Mouse (Mus musculus): ENCODE results near the gene Acp7. TPM values are rescaled to one million over a fixed set of nuclear protein-coding genes. Genes with fewer than 3 reads are reported as not detected.
"Not testable (repeated sequence)": the region's sequence is repeated elsewhere in the genome, so short reads cannot be mapped to it uniquely, and the experiment has no call there.

Gene Acp7
- polyA plus RNA-seq (2014; fragmentation: Nextera tagmentation; extraction: Ambion mirVana) = not detected in 2 replicates

DNA sequence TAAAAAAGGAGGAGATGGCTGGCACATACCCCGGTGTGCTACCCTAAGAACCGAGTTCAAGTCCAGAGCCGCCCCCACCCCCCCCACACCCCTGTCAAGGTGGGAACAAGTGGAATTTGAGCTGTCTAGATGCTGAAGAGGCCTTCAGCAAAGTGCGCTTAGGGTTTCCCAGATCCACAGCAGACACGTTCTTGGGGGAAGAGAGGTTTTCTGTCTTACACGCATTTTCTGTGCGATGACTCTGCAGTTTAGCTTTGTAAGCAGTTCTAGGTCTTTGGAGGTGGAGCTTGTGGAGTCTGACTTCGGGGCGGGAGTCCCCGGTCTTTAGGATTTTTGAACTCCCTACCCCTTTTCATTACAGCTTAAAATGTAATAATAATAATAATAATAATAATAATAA is at the start of gene Acp7:
TSS of gene Acp7 (minus strand) at position 260 of the 400 bp plus-strand sequence.
- Histone ChIP-seq H3K4me3 (ENCODE audit: low read depth, low read length) (peak within 1 kb of the TSS; percentile 12), H3K9me3 (replicated peaks; ENCODE audit: control insufficient read depth, low read length) (no peaks in the 10 kb centered on the region), H3K9ac (ENCODE audit: low read length) (0 out of 2 replicates have a peak within 1 kb of the TSS, but pooled peaks have one; percentile 35), H3K36me3 (ENCODE audit: control insufficient read depth, insufficient read depth, low read length) (no peaks in the 10 kb centered on the region), H3K27me3 (replicated peaks; ENCODE audit: control insufficient read depth, insufficient read depth, low read length) (peaks cover 30% of the 10 kb centered on the region), H3K4me1 (ENCODE audit: control insufficient read depth, insufficient read depth, low read length) (no peaks in the 10 kb centered on the region), H3K4me2 (ENCODE audit: low read length) (peak within 1 kb of the TSS; percentile 34), H3K27ac (ENCODE audit: low read depth, low read length) (no peak within 1 kb of the TSS)
- ATAC-seq (no peak), DNase-seq (ENCODE audit: low spot score) (no peak)
- WGBS = 36% methylated on average over 10 of the region's 10 CpGs

DNA sequence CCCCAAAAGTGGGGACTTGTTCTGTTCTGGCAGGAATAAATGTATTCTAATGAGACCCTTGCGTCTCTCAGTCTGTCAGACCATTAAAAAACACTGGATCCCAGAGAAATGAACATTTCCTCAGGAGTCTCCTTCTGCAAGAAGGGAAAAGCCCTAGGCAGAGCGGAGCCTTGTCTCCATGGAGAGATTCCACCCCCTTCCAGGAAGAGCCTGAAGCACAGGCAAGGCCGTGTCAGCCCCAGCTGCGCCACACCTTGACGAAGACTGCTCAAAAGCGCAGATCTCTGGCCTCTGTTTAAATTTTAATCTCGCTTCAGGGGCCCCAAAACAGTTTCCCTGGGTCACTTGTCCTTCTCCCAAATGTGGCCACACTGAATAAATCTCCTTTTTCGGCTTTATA is 46.5 kb upstream of the Acp7 start:
- DNase-seq (ENCODE audit: low spot score) = no peak
- 93% methylated on average over 8 of the region's 8 CpGs for WGBS
- Histone ChIP-seq H3K9ac (ENCODE audit: low read length) (no peak overlapping the region), H3K27ac (ENCODE audit: low read depth, low read length) (no peak overlapping the region), H3K9me3 (replicated peaks; ENCODE audit: control insufficient read depth, low read length) (no peaks in the 10 kb centered on the region), H3K4me1 (ENCODE audit: control insufficient read depth, insufficient read depth, low read length) (no peaks in the 10 kb centered on the region), H3K27me3 (replicated peaks; ENCODE audit: control insufficient read depth, insufficient read depth, low read length) (no peaks in the 10 kb centered on the region), H3K36me3 (ENCODE audit: control insufficient read depth, insufficient read depth, low read length) (no peaks in the 10 kb centered on the region), H3K4me3 (ENCODE audit: low read depth, low read length) (no peak overlapping the region), H3K4me2 (ENCODE audit: low read length) (no peak overlapping the region)
- no peak for ATAC-seq

DNA sequence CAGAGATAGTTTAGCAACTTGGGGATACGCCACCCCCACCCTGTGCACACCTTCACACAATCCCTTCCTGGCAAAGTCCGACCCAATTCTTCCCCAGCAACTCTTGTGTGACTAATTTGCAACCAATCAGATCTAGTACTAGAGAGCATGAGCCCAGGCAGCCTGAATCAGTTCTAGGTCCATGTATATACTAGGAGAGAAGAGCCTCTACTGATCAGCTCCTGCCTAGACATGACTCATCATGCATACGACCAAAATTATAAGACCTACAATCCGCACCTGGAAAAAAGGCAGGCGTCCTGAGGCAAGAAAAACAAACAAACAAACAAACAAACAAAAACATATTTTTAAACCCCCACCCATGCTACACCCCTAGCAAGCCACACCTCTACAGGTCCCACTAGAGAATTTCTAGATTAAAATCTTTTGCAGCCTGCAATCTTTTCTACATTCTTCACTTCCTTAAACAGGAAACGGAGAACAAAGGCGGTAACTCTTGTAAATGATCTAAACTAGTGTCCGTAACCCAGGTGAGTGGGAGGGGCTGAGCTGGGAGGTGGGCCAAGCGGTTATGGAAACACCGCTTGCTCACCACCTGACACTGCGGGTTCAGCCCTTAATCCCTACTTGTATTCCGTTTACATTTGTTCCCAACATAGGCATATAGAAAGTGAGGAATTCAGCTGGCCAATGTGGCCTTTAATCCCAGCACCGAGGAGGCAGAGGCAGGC is 45.8 kb upstream of the Acp7 start:
- Histone ChIP-seq H3K27me3 (replicated peaks; ENCODE audit: control insufficient read depth, insufficient read depth, low read length) (no peaks in the 10 kb centered on the region), H3K9me3 (replicated peaks; ENCODE audit: control insufficient read depth, low read length) (no peaks in the 10 kb centered on the region), H3K9ac (ENCODE audit: low read length) (no peak overlapping the region), H3K4me1 (ENCODE audit: control insufficient read depth, insufficient read depth, low read length) (no peaks in the 10 kb centered on the region), H3K36me3 (ENCODE audit: control insufficient read depth, insufficient read depth, low read length) (no peaks in the 10 kb centered on the region), H3K4me2 (ENCODE audit: low read length) (no peak overlapping the region), H3K27ac (ENCODE audit: low read depth, low read length) (no peak overlapping the region), H3K4me3 (ENCODE audit: low read depth, low read length) (no peak overlapping the region)
- DNase-seq (ENCODE audit: low spot score) (no peak), ATAC-seq (no peak)
- 90% methylated on average over 13 of the region's 13 CpGs for whole genome bisulfite sequencing

DNA sequence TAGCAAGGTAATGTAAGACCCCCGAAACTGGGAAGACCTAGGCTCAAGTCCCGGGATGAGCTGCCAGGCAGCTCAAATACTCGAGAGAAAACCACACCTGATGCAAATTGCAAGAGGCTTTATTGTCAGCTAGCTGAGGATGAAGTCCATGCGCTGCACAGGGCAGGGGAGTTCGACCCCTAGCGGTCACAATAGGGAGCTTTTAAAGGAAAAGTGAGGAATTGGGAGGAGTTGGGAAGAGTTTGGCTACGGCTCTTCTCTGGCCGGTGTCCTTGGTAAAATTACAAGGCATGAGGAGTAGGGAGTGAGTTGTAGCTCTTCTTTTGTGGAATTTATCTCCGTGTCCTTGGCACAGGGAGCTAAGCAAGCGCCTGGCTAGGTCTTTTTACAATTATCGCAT is 44.6 kb upstream of the Acp7 start:
- Histone ChIP-seq H3K4me1 (ENCODE audit: control insufficient read depth, insufficient read depth, low read length) (no peaks in the 10 kb centered on the region), H3K9me3 (replicated peaks; ENCODE audit: control insufficient read depth, low read length) (no peaks in the 10 kb centered on the region), H3K27ac (ENCODE audit: low read depth, low read length) (no peak overlapping the region), H3K4me2 (ENCODE audit: low read length) (no peak overlapping the region), H3K9ac (ENCODE audit: low read length) (no peak overlapping the region), H3K27me3 (replicated peaks; ENCODE audit: control insufficient read depth, insufficient read depth, low read length) (no peaks in the 10 kb centered on the region), H3K4me3 (ENCODE audit: low read depth, low read length) (no peak overlapping the region), H3K36me3 (ENCODE audit: control insufficient read depth, insufficient read depth, low read length) (no peaks in the 10 kb centered on the region)
- 48% methylated on average over 11 of the region's 11 CpGs for WGBS
- peak; percentile 10 for DNase-seq (ENCODE audit: low spot score)
- no peak for ATAC-seq

DNA sequence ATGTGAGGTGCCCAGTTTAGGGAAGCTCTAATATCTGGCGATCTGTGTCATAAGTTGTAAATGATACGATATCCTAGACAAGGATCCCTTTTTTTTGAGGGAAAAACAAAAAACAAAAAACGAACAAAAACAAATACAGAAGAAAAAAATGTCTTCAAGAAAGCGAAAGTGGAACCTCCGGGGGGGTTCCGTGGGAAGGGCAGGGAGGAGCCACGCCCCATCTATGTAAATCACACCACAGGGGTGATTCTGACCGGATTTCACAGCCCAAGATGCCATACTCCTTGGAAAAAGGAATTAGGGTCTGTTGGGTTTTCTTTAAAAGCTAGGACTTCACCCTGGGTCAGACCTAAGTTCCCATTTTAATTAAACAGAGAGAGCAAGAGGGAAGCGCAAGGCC is 43.9 kb upstream of the Acp7 start:
- WGBS = 82% methylated on average over 9 of the region's 9 CpGs
- DNase-seq (ENCODE audit: low spot score) (no peak), ATAC-seq (no peak)
- no peaks in the 10 kb centered on the region for H3K9me3 ChIP-seq (replicated peaks; ENCODE audit: control insufficient read depth, low read length)
- H3K9ac ChIP-seq (ENCODE audit: low read length) = no peak overlapping the region
- H3K4me2 ChIP-seq (ENCODE audit: low read length) = no peak overlapping the region
- no peaks in the 10 kb centered on the region for H3K27me3 ChIP-seq (replicated peaks; ENCODE audit: control insufficient read depth, insufficient read depth, low read length)
- no peaks in the 10 kb centered on the region for H3K4me1 ChIP-seq (ENCODE audit: control insufficient read depth, insufficient read depth, low read length)
- H3K27ac ChIP-seq (ENCODE audit: low read depth, low read length) = no peak overlapping the region
- no peak overlapping the region for H3K4me3 ChIP-seq (ENCODE audit: low read depth, low read length)
- no peaks in the 10 kb centered on the region for H3K36me3 ChIP-seq (ENCODE audit: control insufficient read depth, insufficient read depth, low read length)

DNA sequence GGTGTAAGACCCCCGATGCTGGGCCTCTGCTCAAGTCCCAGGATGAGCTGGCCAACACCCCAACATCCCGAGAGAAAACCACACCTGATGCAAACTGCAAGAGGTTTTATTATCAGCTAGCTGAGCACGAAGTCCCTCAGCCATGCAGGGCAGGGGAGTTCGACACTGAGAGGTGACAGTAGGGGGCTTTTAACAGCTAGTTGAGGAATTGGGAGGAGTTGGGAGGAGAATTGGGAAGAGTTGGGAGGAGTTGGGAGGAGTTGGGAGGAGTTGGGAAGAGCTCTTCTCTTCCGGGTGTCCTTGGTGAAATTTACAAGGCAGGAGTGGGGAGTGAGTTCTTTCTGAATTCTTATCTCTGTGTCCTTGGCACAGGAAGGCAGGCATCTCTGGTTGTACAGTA is 41.7 kb upstream of the Acp7 start:
- not testable (repeated sequence) for ATAC-seq; H3K27me3 ChIP-seq (replicated peaks; ENCODE audit: control insufficient read depth, insufficient read depth, low read length); H3K36me3 ChIP-seq (ENCODE audit: control insufficient read depth, insufficient read depth, low read length); H3K4me3 ChIP-seq (ENCODE audit: low read depth, low read length); H3K9me3 ChIP-seq (replicated peaks; ENCODE audit: control insufficient read depth, low read length); H3K27ac ChIP-seq (ENCODE audit: low read depth, low read length); DNase-seq (ENCODE audit: low spot score); H3K4me1 ChIP-seq (ENCODE audit: control insufficient read depth, insufficient read depth, low read length); H3K9ac ChIP-seq (ENCODE audit: low read length); H3K4me2 ChIP-seq (ENCODE audit: low read length)
- 76% methylated on average over 5 of the region's 5 CpGs for WGBS

DNA sequence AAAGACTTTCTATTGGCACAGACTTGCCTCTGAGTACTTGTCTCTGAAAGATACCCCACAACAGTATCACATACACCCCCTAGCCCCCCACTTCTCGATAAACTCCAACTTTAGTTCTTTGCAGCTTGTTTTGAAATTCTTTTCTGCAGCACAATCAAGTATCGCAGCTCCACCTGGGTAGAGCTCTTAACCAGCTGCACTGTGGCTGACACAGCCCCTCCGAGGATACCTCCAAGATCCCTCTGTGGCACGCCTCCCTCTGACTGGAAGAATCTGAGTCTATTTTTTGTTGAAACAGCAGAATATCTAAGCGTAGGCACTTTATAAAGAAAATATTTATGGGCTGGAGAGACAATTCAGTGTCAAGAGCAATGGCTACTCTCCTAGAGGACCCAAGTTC is 41.1 kb upstream of the Acp7 start:
- WGBS = 89% methylated on average over 5 of the region's 5 CpGs
- Histone ChIP-seq H3K27ac (ENCODE audit: low read depth, low read length) (no peak overlapping the region), H3K4me2 (ENCODE audit: low read length) (no peak overlapping the region), H3K9ac (ENCODE audit: low read length) (no peak overlapping the region), H3K27me3 (replicated peaks; ENCODE audit: control insufficient read depth, insufficient read depth, low read length) (no peaks in the 10 kb centered on the region), H3K9me3 (replicated peaks; ENCODE audit: control insufficient read depth, low read length) (no peaks in the 10 kb centered on the region), H3K4me3 (ENCODE audit: low read depth, low read length) (no peak overlapping the region), H3K4me1 (ENCODE audit: control insufficient read depth, insufficient read depth, low read length) (no peaks in the 10 kb centered on the region), H3K36me3 (ENCODE audit: control insufficient read depth, insufficient read depth, low read length) (no peaks in the 10 kb centered on the region)
- DNase-seq (ENCODE audit: low spot score) = no peak
- no peak for ATAC-seq

DNA sequence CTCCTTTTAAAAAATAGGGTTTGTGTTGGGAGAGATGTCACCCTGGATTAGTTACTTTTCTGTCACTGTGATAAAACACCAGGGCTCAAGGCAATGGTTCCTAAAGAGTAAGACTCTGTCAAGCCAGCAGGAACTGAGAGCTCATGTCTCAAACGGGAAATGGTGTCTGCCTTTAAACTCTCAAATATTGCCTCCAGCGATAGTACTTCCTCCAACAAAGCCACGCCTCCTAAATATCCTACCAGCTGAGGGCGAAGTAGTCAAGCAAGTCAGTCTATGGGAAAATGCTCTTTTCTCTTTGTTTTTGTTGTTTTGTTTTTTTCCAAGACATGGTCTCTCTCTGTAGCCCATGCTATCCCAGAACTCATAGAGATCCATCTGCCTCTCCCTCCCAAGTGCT is 40.0 kb upstream of the Acp7 start:
- Histone ChIP-seq H3K4me3 (ENCODE audit: low read depth, low read length) (no peak overlapping the region), H3K27me3 (replicated peaks; ENCODE audit: control insufficient read depth, insufficient read depth, low read length) (no peaks in the 10 kb centered on the region), H3K4me2 (ENCODE audit: low read length) (no peak overlapping the region), H3K9ac (ENCODE audit: low read length) (no peak overlapping the region), H3K36me3 (ENCODE audit: control insufficient read depth, insufficient read depth, low read length) (no peaks in the 10 kb centered on the region), H3K4me1 (ENCODE audit: control insufficient read depth, insufficient read depth, low read length) (no peaks in the 10 kb centered on the region), H3K27ac (ENCODE audit: low read depth, low read length) (no peak overlapping the region), H3K9me3 (replicated peaks; ENCODE audit: control insufficient read depth, low read length) (no peaks in the 10 kb centered on the region)
- WGBS = 82% methylated on average over 4 of the region's 4 CpGs
- ATAC-seq (no peak), DNase-seq (ENCODE audit: low spot score) (no peak)

All from forebrain, embryonic 14.5 days (tissue).